Mouse (Mus musculus): ENCODE data around the gene Sipa1l1. TPM values are rescaled to one million over a fixed set of nuclear protein-coding genes. Genes with fewer than 3 reads are reported as not detected.

Gene Sipa1l1
- total and polyA plus RNA-seq, 2 experiments from 2014 or later, result 7.0 to 17.1 TPM

DNA sequence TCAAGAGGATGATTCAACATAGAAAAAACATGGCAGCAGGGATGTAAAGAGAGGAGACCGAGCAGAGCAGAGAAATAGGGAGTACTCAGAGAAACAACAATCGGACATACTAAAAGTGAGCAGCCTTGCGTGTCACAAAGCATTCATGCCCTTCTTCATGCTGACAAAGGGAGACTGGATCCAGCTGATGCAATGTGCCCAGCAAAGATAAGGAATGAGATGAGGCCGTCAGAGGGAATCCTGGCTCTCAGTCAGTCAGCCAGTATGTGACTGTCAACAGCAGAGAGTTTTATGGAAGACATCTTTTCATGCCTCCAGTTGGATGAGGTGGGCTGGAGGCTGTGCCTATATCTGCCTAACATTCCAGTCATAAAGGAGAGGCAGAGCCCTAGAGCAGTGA lies 304.1 kb downstream of the Sipa1l1 start:
- TF ChIP-seq CTCF (IDR thresholded peaks at IDR 0.05; ENCODE audit: low read depth) (no peak), EP300 (IDR thresholded peaks at IDR 0.05; ENCODE audit: low read depth) (no peak)
- peaks cover 16% of the 10 kb centered on the region for H3K4me1 ChIP-seq (ENCODE audit: control insufficient read depth, insufficient read depth)
- H3K4me2 ChIP-seq (ENCODE audit: low read depth, low read length), result no peak overlapping the region
- H3K27ac ChIP-seq (ENCODE audit: low read depth), result no peak overlapping the region
- H3K9me3 ChIP-seq (replicated peaks; ENCODE audit: control insufficient read depth, low read length), result no peaks in the 10 kb centered on the region
- 62% methylated on average over 4 of the region's 4 CpGs for WGBS
- 0 out of 2 replicates have a peak, but pooled peaks cover 4% of the 10 kb centered on the region for H3K27me3 ChIP-seq (ENCODE audit: control insufficient read depth, insufficient read depth, low read length)
- H3K9ac ChIP-seq (replicated peaks; ENCODE audit: low read depth, low read length), result no peak overlapping the region
- ATAC-seq (ENCODE audit: insufficient read depth, low read depth) (no peak), DNase-seq (ENCODE audit: low spot score) (no peak)
- H3K36me3 ChIP-seq (replicated peaks; ENCODE audit: control insufficient read depth, insufficient read depth, low read length), result no peaks in the 10 kb centered on the region
- H3K4me3 ChIP-seq (ENCODE audit: low read depth, low read length), result no peak overlapping the region

DNA sequence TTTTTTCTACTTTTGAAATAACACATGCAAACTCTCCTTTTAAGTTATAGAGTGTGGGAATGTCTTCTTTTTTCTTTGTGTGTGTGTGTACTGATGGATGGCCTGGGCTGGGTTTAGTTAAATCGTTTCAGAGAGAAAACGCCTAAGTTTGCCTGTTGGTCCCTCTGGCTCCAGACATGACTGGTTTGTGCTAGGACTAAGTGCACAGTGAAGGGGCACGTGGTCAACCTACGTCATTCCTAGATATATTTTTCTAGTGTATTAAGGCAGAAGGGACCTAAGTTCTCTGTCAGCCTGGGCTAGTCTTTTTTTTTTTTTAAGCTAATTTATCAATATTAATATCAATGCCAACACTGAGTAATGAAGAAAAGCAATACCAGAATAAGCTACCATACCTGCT lies 305.3 kb downstream of the Sipa1l1 start:
- H3K4me2 ChIP-seq (ENCODE audit: low read depth, low read length), result no peak overlapping the region
- H3K4me3 ChIP-seq (ENCODE audit: low read depth, low read length), result no peak overlapping the region
- no peak overlapping the region for H3K9ac ChIP-seq (replicated peaks; ENCODE audit: low read depth, low read length)
- no peaks in the 10 kb centered on the region for H3K27me3 ChIP-seq (ENCODE audit: control insufficient read depth, insufficient read depth, low read length)
- no peak for TF ChIP-seq EP300 (IDR thresholded peaks at IDR 0.05; ENCODE audit: low read depth)
- no peak for TF ChIP-seq CTCF (IDR thresholded peaks at IDR 0.05; ENCODE audit: low read depth)
- no peak for ATAC-seq (ENCODE audit: insufficient read depth, low read depth)
- no peak for DNase-seq (ENCODE audit: low spot score)
- peaks cover 19% of the 10 kb centered on the region for H3K4me1 ChIP-seq (ENCODE audit: control insufficient read depth, insufficient read depth)
- WGBS, result 86% methylated on average over 4 of the region's 4 CpGs
- no peak overlapping the region for H3K27ac ChIP-seq (ENCODE audit: low read depth)
- H3K36me3 ChIP-seq (replicated peaks; ENCODE audit: control insufficient read depth, insufficient read depth, low read length), result no peaks in the 10 kb centered on the region
- H3K9me3 ChIP-seq (replicated peaks; ENCODE audit: control insufficient read depth, low read length), result no peaks in the 10 kb centered on the region

DNA sequence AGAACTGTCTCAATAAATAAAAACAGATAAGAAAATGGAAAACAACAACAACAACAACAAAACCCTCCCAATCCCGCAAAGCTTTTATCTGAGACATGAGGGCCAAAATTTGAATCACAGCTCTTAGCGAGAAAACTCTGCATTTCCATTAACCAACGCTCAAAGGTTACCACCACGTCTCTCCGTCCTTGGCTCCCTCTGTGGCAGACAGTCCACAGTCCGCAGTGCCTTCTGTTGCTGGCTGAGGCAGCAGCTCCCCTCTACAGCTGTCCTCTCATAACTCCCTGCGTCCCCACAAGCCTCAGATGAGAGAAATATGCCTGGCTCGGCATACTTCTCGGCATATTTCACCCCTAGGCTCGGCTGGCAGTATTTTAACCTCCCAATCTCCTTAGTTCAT lies 306.9 kb downstream of the Sipa1l1 start:
- no peak for DNase-seq (ENCODE audit: low spot score)

DNA sequence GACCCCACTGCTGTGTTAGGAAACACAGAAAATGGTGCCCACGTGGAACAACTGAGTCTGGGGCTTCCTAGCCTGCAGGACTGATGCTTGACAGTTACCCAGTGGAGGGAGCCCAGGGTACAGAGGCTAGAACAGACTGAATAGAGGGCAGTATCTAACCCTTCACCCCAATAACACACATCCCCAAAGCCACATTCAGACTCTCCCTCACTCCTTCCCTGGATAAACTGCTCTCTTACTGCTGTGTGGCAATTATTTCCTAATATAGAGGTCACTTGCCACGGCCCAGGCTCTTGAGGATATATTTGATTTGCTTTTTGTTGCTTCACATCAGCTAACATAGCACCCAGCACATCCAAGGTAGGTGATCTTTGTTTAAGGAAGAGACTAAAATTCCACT lies 307.5 kb downstream of the Sipa1l1 start:
- no peak overlapping the region for H3K27ac ChIP-seq (ENCODE audit: low read depth)
- H3K4me2 ChIP-seq (ENCODE audit: low read depth, low read length), result no peak overlapping the region
- no peak for ATAC-seq (ENCODE audit: insufficient read depth, low read depth)
- WGBS, result 70% methylated on average over 2 of the region's 2 CpGs
- no peak for DNase-seq (ENCODE audit: low spot score)
- no peaks in the 10 kb centered on the region for H3K36me3 ChIP-seq (replicated peaks; ENCODE audit: control insufficient read depth, insufficient read depth, low read length)
- no peaks in the 10 kb centered on the region for H3K27me3 ChIP-seq (ENCODE audit: control insufficient read depth, insufficient read depth, low read length)
- TF ChIP-seq EP300 (IDR thresholded peaks at IDR 0.05; ENCODE audit: low read depth) (no peak), CTCF (IDR thresholded peaks at IDR 0.05; ENCODE audit: low read depth) (no peak)
- H3K4me1 ChIP-seq (ENCODE audit: control insufficient read depth, insufficient read depth), result peaks cover 13% of the 10 kb centered on the region
- no peaks in the 10 kb centered on the region for H3K9me3 ChIP-seq (replicated peaks; ENCODE audit: control insufficient read depth, low read length)
- no peak overlapping the region for H3K4me3 ChIP-seq (ENCODE audit: low read depth, low read length)
- H3K9ac ChIP-seq (replicated peaks; ENCODE audit: low read depth, low read length), result no peak overlapping the region

More for the DNA sequence above, 306.9 kb downstream of the Sipa1l1 start:
- H3K4me2 ChIP-seq (ENCODE audit: low read depth, low read length), result no peak overlapping the region
- no peak for ATAC-seq (ENCODE audit: insufficient read depth, low read depth)
- no peak for TF ChIP-seq CTCF (IDR thresholded peaks at IDR 0.05; ENCODE audit: low read depth)
- TF ChIP-seq EP300 (IDR thresholded peaks at IDR 0.05; ENCODE audit: low read depth), result no peak
- no peaks in the 10 kb centered on the region for H3K9me3 ChIP-seq (replicated peaks; ENCODE audit: control insufficient read depth, low read length)
- H3K36me3 ChIP-seq (replicated peaks; ENCODE audit: control insufficient read depth, insufficient read depth, low read length), result no peaks in the 10 kb centered on the region
- H3K9ac ChIP-seq (replicated peaks; ENCODE audit: low read depth, low read length), result no peak overlapping the region
- WGBS, result 75% methylated on average over 10 of the region's 10 CpGs
- no peak overlapping the region for H3K27ac ChIP-seq (ENCODE audit: low read depth)
- peaks cover 13% of the 10 kb centered on the region for H3K4me1 ChIP-seq (ENCODE audit: control insufficient read depth, insufficient read depth)
- no peak overlapping the region for H3K4me3 ChIP-seq (ENCODE audit: low read depth, low read length)
- H3K27me3 ChIP-seq (ENCODE audit: control insufficient read depth, insufficient read depth, low read length), result no peaks in the 10 kb centered on the region

DNA sequence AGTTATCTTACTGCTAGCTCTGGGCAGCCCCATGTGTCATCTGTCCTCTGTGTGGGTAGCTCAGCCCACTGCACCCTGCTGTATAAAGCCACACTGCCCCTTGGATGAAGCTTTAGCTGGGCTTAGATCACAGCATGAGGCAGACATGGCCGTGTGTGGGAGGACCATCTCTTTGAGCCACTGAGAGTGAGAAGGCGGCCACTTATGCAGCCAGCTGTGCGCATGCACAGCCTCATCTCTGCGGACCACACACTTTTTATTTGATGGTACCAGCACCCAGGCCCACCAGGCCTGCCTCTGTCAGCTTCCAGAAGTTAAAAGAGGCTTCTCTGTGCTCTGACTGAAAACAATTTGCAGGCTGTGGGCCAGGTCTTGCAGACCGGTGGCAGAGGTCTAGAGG lies 308.7 kb downstream of the Sipa1l1 start:
- H3K4me2 ChIP-seq (ENCODE audit: low read depth, low read length), result no peak overlapping the region
- peaks cover 13% of the 10 kb centered on the region for H3K4me1 ChIP-seq (ENCODE audit: control insufficient read depth, insufficient read depth)
- peak; percentile 18; the same call in 1 of the 2 replicates for ATAC-seq (ENCODE audit: insufficient read depth, low read depth)

DNA sequence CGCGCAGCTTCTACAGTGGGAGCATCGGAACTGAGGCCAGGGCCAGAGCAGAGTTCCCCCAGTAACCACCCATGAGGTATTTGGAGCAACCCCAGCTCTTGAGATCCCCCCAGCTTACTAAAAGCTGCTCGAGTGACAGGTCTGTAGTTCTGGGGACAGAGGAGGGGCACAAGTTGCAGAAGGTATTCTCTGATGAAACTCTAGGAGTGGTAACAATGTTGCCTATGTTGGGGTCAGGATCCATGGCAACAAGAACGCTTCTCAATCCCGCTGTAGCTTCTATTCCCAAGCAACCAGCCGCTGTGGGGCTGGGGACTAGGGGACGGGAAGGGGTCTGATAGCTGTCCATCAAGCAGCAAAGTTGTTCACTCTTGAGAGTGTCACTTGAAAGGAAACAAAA lies 309.1 kb downstream of the Sipa1l1 start:
- H3K9me3 ChIP-seq (replicated peaks; ENCODE audit: control insufficient read depth, low read length), result no peaks in the 10 kb centered on the region
- H3K4me2 ChIP-seq (ENCODE audit: low read depth, low read length), result no peak overlapping the region
- peaks cover 13% of the 10 kb centered on the region for H3K4me1 ChIP-seq (ENCODE audit: control insufficient read depth, insufficient read depth)
- H3K27ac ChIP-seq (ENCODE audit: low read depth), result peak overlapping the region; percentile 16; the same call in 1 of the 2 replicates
- TF ChIP-seq EP300 (IDR thresholded peaks at IDR 0.05; ENCODE audit: low read depth) (no peak), CTCF (IDR thresholded peaks at IDR 0.05; ENCODE audit: low read depth) (no peak)
- H3K4me3 ChIP-seq (ENCODE audit: low read depth, low read length), result no peak overlapping the region
- no peaks in the 10 kb centered on the region for H3K27me3 ChIP-seq (ENCODE audit: control insufficient read depth, insufficient read depth, low read length)
- peak; percentile 16 for DNase-seq (ENCODE audit: low spot score)
- WGBS, result 26% methylated on average over 8 of the region's 8 CpGs
- H3K36me3 ChIP-seq (replicated peaks; ENCODE audit: control insufficient read depth, insufficient read depth, low read length), result no peaks in the 10 kb centered on the region
- H3K9ac ChIP-seq (replicated peaks; ENCODE audit: low read depth, low read length), result no peak overlapping the region
- ATAC-seq (ENCODE audit: insufficient read depth, low read depth), result 0 out of 2 replicates have a peak, but pooled peaks have one; percentile 4

More for the DNA sequence above, 308.7 kb downstream of the Sipa1l1 start:
- no peaks in the 10 kb centered on the region for H3K9me3 ChIP-seq (replicated peaks; ENCODE audit: control insufficient read depth, low read length)
- no peak overlapping the region for H3K9ac ChIP-seq (replicated peaks; ENCODE audit: low read depth, low read length)
- H3K4me3 ChIP-seq (ENCODE audit: low read depth, low read length), result no peak overlapping the region
- peak overlapping the region; percentile 16; the same call in 1 of the 2 replicates for H3K27ac ChIP-seq (ENCODE audit: low read depth)
- TF ChIP-seq EP300 (IDR thresholded peaks at IDR 0.05; ENCODE audit: low read depth) (no peak), CTCF (IDR thresholded peaks at IDR 0.05; ENCODE audit: low read depth) (no peak)
- 33% methylated on average over 5 of the region's 5 CpGs for WGBS
- DNase-seq (ENCODE audit: low spot score), result no peak
- H3K36me3 ChIP-seq (replicated peaks; ENCODE audit: control insufficient read depth, insufficient read depth, low read length), result no peaks in the 10 kb centered on the region
- H3K27me3 ChIP-seq (ENCODE audit: control insufficient read depth, insufficient read depth, low read length), result no peaks in the 10 kb centered on the region
